Mouse (Mus musculus): ENCODE results near the gene Map4k2. TPM values are rescaled to one million over a fixed set of nuclear protein-coding genes. Genes with fewer than 3 reads are reported as not detected.

Map4k2 gene
- polyA plus RNA-seq, 1 experiment from 2014 or later, result 15.5 TPM

- H3K4me1 ChIP-seq, result peaks cover 32% of the 10 kb centered on the region
- ATAC-seq (ENCODE audit: low FRiP score, low read depth), result no peak
- peaks cover 2% of the 10 kb centered on the region; the same call in 1 of the 2 replicates for H3K36me3 ChIP-seq
- no peak overlapping the region for H3K4me3 ChIP-seq
- peak overlapping the region; percentile 14; the same call in 1 of the 2 replicates for H3K4me2 ChIP-seq (replicated peaks)
- H3K9ac ChIP-seq, result no peak overlapping the region
- no peak overlapping the region for H3K27ac ChIP-seq
- 74% methylated on average over 7 of the region's 7 CpGs for WGBS
- H3K27me3 ChIP-seq, result peaks cover 7% of the 10 kb centered on the region
- no peaks in the 10 kb centered on the region for H3K9me3 ChIP-seq
Measured at GRCm38 (mm10) chr19:6385821-6386220, 44.9 kb downstream of the Map4k2 start.

DNA sequence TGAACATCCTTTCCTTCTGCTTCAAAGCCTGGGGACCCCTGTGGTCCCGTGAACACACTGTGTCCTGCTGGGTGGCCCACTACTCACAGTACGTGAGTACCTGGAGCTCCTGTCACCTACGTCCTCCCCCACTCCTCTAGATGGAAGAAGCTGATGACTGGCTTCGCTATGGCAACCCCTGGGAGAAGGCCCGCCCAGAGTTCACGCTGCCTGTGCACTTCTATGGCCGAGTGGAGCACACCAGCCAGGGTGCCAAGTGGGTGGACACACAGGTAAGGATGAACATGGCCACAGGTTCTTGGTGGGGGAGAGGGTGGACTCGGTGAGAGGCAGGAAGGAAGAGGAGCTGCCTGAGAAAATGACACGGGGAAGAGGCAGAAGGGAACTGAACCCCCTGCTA, 45.3 kb downstream of the Map4k2 start:
- no peak for ATAC-seq (ENCODE audit: low FRiP score, low read depth)
- no peak overlapping the region for H3K27ac ChIP-seq
- H3K4me2 ChIP-seq (replicated peaks), result no peak overlapping the region
- H3K27me3 ChIP-seq, result peaks cover 7% of the 10 kb centered on the region
- H3K4me1 ChIP-seq, result peaks cover 32% of the 10 kb centered on the region
- H3K36me3 ChIP-seq, result no peaks in the 10 kb centered on the region
- 62% methylated on average over 9 of the region's 9 CpGs for whole genome bisulfite sequencing
- no peak overlapping the region for H3K4me3 ChIP-seq
- H3K9me3 ChIP-seq, result no peaks in the 10 kb centered on the region
- no peak overlapping the region for H3K9ac ChIP-seq

DNA sequence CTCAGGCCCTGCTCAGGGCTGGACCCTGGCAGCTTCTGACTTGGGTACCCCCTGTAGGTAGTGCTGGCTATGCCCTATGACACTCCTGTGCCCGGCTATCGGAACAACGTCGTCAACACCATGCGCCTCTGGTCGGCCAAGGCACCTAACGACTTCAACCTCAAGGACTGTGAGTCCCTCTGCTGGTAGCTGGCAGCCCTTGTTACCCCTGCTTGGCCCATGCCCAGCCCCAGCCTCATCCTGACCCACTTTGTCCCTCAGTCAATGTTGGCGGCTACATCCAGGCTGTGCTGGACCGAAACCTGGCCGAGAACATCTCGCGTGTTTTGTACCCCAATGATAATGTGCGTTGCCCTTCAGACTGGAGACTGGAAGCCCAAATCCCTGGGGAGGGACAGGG, 47.1 kb downstream of the Map4k2 start:
- no peak overlapping the region for H3K4me2 ChIP-seq (replicated peaks)
- WGBS, result 76% methylated on average over 13 of the region's 13 CpGs
- no peaks in the 10 kb centered on the region; the same call in 1 of the 2 replicates for H3K9me3 ChIP-seq
- H3K4me1 ChIP-seq, result peaks cover 32% of the 10 kb centered on the region
- no peak overlapping the region for H3K9ac ChIP-seq
- H3K27ac ChIP-seq, result no peak overlapping the region
- ATAC-seq (ENCODE audit: low FRiP score, low read depth), result no peak
- no peaks in the 10 kb centered on the region for H3K36me3 ChIP-seq
- peaks cover 7% of the 10 kb centered on the region for H3K27me3 ChIP-seq
- H3K4me3 ChIP-seq, result no peak overlapping the region

- peak overlapping the region; percentile 32; the same call in 1 of the 2 replicates for H3K9ac ChIP-seq
- no peak for ATAC-seq (ENCODE audit: low FRiP score, low read depth)
Measured at GRCm38 (mm10) chr19:6389803-6390202, 48.9 kb downstream of the Map4k2 start.

DNA sequence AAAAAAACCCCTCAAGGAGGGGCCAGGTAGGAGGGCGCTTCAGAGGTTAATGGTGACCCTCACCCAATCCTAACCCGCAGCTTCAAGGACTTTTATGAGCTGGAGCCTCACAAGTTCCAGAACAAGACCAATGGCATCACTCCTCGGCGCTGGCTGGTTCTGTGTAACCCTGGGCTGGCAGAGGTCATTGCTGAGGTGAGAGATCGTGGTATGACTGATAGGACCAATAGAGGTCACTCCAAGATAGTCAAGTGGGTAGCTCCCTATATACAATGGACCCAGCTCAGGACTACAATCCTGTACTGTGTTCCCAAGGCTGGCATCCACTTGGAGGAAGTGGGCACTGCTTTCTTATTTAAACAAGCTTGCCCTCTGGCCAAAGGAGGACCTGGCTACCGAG, 49.3 kb downstream of the Map4k2 start:
- no peak overlapping the region; the same call in 1 of the 2 replicates for H3K4me2 ChIP-seq (replicated peaks)

More at GRCm38 (mm10) chr19:6389803-6390202, 48.9 kb downstream of the Map4k2 start:
- Histone ChIP-seq H3K9me3 (no peaks in the 10 kb centered on the region; the same call in 1 of the 2 replicates), H3K36me3 (no peaks in the 10 kb centered on the region), H3K27me3 (peaks cover 7% of the 10 kb centered on the region), H3K27ac (no peak overlapping the region), H3K4me1 (peaks cover 14% of the 10 kb centered on the region), H3K4me3 (peak overlapping the region; percentile 35), H3K4me2 (replicated peaks) (peak overlapping the region; percentile 64)
- WGBS, result 6% methylated on average over 16 of the region's 16 CpGs

GRCm38 (mm10) chr19:6392743-6393393, 51.9 kb downstream of the Map4k2 start:
- no peak for ATAC-seq (ENCODE audit: low FRiP score, low read depth)
- no peak overlapping the region for H3K4me2 ChIP-seq (replicated peaks)
- no peak overlapping the region for H3K4me3 ChIP-seq
- WGBS, result 93% methylated on average over 14 of the region's 14 CpGs
- H3K36me3 ChIP-seq, result no peaks in the 10 kb centered on the region
- H3K9me3 ChIP-seq, result no peaks in the 10 kb centered on the region; the same call in 1 of the 2 replicates
- H3K4me1 ChIP-seq, result peaks cover 13% of the 10 kb centered on the region
- H3K27me3 ChIP-seq, result peaks cover 17% of the 10 kb centered on the region
- H3K9ac ChIP-seq, result no peak overlapping the region
- no peak overlapping the region for H3K27ac ChIP-seq

More for the DNA sequence above, 49.3 kb downstream of the Map4k2 start:
- no peaks in the 10 kb centered on the region; the same call in 1 of the 2 replicates for H3K9me3 ChIP-seq
- peak overlapping the region; percentile 35; the same call in 1 of the 2 replicates for H3K4me3 ChIP-seq
- H3K4me1 ChIP-seq, result peaks cover 13% of the 10 kb centered on the region
- no peak for ATAC-seq (ENCODE audit: low FRiP score, low read depth)
- H3K27me3 ChIP-seq, result peaks cover 7% of the 10 kb centered on the region
- H3K9ac ChIP-seq, result no peak overlapping the region
- WGBS, result 49% methylated on average over 6 of the region's 6 CpGs
- no peak overlapping the region for H3K27ac ChIP-seq
- no peaks in the 10 kb centered on the region for H3K36me3 ChIP-seq

DNA sequence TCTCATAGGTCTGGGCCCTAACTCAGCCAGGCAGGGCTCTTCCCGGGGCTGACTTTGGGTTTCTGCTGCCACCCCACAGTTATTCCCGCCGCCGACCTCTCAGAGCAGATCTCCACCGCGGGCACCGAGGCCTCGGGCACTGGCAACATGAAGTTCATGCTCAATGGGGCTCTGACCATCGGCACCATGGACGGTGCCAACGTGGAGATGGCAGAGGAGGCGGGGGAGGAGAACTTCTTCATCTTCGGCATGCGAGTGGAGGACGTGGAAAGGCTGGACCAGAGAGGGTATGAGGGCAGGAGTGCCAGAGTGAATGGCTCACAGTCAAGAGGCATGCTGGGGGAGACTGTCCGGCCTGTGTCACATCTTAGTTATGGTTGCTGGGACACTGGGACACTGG, 52.7 kb downstream of the Map4k2 start:
- no peak overlapping the region for H3K9ac ChIP-seq
- 89% methylated on average over 16 of the region's 16 CpGs for WGBS

GRCm38 (mm10) chr19:6396237-6396636, 55.3 kb downstream of the Map4k2 start:
- H3K4me1 ChIP-seq, result peaks cover 29% of the 10 kb centered on the region

More for the DNA sequence above, 52.7 kb downstream of the Map4k2 start:
- no peak for ATAC-seq (ENCODE audit: low FRiP score, low read depth)
- Histone ChIP-seq H3K27me3 (peaks cover 23% of the 10 kb centered on the region), H3K4me1 (peaks cover 18% of the 10 kb centered on the region), H3K4me2 (replicated peaks) (no peak overlapping the region), H3K36me3 (no peaks in the 10 kb centered on the region), H3K4me3 (no peak overlapping the region), H3K9me3 (no peaks in the 10 kb centered on the region; the same call in 1 of the 2 replicates), H3K27ac (no peak overlapping the region)

DNA sequence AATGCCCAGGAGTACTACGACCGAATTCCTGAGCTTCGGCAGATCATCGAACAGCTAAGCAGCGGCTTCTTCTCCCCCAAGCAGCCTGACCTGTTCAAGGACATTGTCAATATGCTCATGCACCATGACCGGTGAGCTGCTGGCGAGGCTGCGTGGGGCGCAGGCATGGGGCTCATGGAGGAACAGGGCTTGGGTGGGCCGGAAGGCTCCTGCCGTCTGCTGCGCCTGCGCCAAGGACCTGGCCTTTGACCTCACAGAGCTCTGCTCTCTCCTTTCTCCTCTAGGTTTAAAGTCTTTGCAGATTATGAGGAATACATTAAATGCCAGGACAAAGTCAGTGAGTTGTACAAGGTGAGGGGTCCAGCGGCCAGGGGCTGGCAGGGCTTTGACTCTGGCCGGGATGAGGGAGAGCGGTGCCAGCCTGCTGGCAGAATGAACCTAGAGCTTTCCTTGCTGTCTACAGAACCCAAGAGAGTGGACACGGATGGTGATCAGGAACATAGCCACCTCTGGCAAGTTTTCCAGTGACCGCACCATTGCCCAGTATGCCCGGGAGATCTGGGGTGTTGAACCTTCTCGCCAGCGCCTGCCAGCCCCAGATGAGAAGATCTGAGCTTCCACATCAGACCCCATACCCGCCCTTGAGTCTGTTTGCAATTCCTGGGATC, 56.8 kb downstream of the Map4k2 start:
- Histone ChIP-seq H3K27ac (no peak overlapping the region), H3K4me3 (no peak overlapping the region)

More at GRCm38 (mm10) chr19:6396237-6396636, 55.3 kb downstream of the Map4k2 start:
- no peak overlapping the region for H3K9ac ChIP-seq
- H3K27ac ChIP-seq, result no peak overlapping the region
- H3K9me3 ChIP-seq, result no peaks in the 10 kb centered on the region; the same call in 1 of the 2 replicates
- ATAC-seq (ENCODE audit: low FRiP score, low read depth), result no peak
- H3K36me3 ChIP-seq, result no peaks in the 10 kb centered on the region
- peaks cover 44% of the 10 kb centered on the region for H3K27me3 ChIP-seq
- H3K4me3 ChIP-seq, result no peak overlapping the region
- H3K4me2 ChIP-seq (replicated peaks), result no peak overlapping the region
- WGBS, result 85% methylated on average over 5 of the region's 5 CpGs

GRCm38 (mm10) chr19:6398447-6399284, 57.7 kb downstream of the Map4k2 start:
- peaks cover 38% of the 10 kb centered on the region for H3K4me1 ChIP-seq
- peaks cover 68% of the 10 kb centered on the region for H3K27me3 ChIP-seq
- no peaks in the 10 kb centered on the region for H3K36me3 ChIP-seq
- H3K9ac ChIP-seq, result peak overlapping the region; percentile 70
- WGBS, result 2% methylated on average over 39 of the region's 39 CpGs
- no peaks in the 10 kb centered on the region for H3K9me3 ChIP-seq
- no peak overlapping the region for H3K27ac ChIP-seq
- peak; percentile 58 for ATAC-seq (ENCODE audit: low FRiP score, low read depth)
- peak overlapping the region; percentile 94 for H3K4me2 ChIP-seq (replicated peaks)
- peak overlapping the region; percentile 64 for H3K4me3 ChIP-seq

More for the DNA sequence above, 56.8 kb downstream of the Map4k2 start:
- Histone ChIP-seq H3K4me2 (replicated peaks) (peak overlapping the region; percentile 94; the same call in 1 of the 2 replicates), H3K9me3 (no peaks in the 10 kb centered on the region; the same call in 1 of the 2 replicates), H3K4me1 (peaks cover 38% of the 10 kb centered on the region), H3K9ac (no peak overlapping the region), H3K36me3 (no peaks in the 10 kb centered on the region), H3K27me3 (peaks cover 59% of the 10 kb centered on the region)
- 82% methylated on average over 22 of the region's 22 CpGs for WGBS
- no peak for ATAC-seq (ENCODE audit: low FRiP score, low read depth)

DNA sequence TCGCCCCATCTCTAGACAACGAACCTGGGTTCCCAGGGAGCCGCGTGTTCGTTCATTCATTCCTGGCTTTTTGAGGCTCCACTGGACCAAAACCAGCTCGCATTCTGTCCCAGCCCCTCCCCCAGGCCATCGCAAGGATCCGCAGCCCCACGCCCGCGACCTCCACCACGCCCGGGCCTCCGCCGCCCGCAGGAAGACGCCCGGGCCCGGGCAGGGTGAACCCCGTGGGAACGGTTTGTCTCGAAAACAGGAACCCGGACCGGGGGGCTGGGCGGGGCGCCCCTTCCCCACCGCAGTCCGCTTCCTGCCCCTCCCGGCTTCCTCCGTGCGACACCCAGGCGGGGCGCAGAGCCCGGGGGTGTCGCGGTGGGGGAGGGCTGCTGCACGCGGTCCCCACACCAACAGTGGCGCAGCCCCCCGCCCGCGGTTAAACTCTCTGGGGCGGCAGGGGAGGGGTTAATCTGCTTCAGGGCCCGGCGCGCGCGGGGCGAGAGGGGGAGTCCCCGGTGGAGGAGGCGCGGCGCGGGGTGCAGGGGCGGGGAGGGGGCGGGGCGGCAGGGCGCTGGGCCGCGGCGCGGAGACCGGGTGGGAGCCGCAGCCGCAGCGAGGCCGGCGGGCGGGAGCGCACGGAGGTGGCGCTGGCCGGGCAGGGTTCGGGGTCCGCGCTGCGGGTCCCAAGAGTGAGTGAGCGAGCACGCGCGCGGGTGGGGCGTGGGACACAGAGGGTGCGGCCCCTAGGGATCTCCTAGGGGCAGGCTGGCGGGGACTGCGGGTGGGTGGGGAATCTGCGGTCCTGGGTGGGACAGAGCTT, 58.6 kb downstream of the Map4k2 start, which contains the start of gene Rasgrp2:
TSS of gene Rasgrp2 (plus strand) at position 56 of the 811 bp plus-strand sequence.
- Histone ChIP-seq H3K4me2 (replicated peaks) (peak within 1 kb of the TSS; percentile 94), H3K27ac (no peak within 1 kb of the TSS), H3K4me3 (peak within 1 kb of the TSS; percentile 64), H3K27me3 (peaks cover 77% of the 10 kb centered on the region), H3K9ac (peak within 1 kb of the TSS; percentile 70), H3K4me1 (peaks cover 38% of the 10 kb centered on the region), H3K36me3 (no peaks in the 10 kb centered on the region), H3K9me3 (no peaks in the 10 kb centered on the region)
- 0 out of 2 replicates have a peak, but pooled peaks have one; percentile 38 for ATAC-seq (ENCODE audit: low FRiP score, low read depth)
- WGBS, result under 1% methylated on average over 82 of the region's 87 CpGs
